Mouse (Mus musculus): ENCODE results near the gene Ccdc134. TPM values are rescaled to one million over a fixed set of nuclear protein-coding genes. Genes with fewer than 3 reads are reported as not detected.

The Ccdc134 gene
- polyA plus RNA-seq, 1 experiment, result 15.4 TPM

GRCm38 (mm10) chr15:82140355-82140754 is 12.6 kb downstream of the Ccdc134 start:
- H3K27ac ChIP-seq (ENCODE audit: insufficient read depth, low read length), result no peak overlapping the region
- H3K27me3 ChIP-seq (ENCODE audit: control insufficient read depth, insufficient read depth, low read length), result no peaks in the 10 kb centered on the region
- TF ChIP-seq POLR2A (IDR thresholded peaks at IDR 0.05; ENCODE audit: borderline replicate concordance, insufficient read depth, low read length) (no peak), CTCF (IDR thresholded peaks at IDR 0.05; ENCODE audit: borderline replicate concordance, insufficient read depth, low read depth, low read length) (no peak)
- H3K4me1 ChIP-seq (ENCODE audit: control insufficient read depth, insufficient read depth, low read length), result no peaks in the 10 kb centered on the region
- 85% methylated on average over 3 of the region's 3 CpGs for WGBS
- H3K4me3 ChIP-seq (replicated peaks; ENCODE audit: insufficient read depth, low read depth, low read length), result no peak overlapping the region
- DNase-seq, result no peak

GRCm38 (mm10) chr15:82144157-82144556 is 16.4 kb downstream of the Ccdc134 start:
- Histone ChIP-seq H3K27me3 (ENCODE audit: control insufficient read depth, insufficient read depth, low read length) (no peaks in the 10 kb centered on the region), H3K27ac (ENCODE audit: insufficient read depth, low read length) (no peak overlapping the region), H3K4me1 (ENCODE audit: control insufficient read depth, insufficient read depth, low read length) (peaks cover 3% of the 10 kb centered on the region; the same call in 1 of the 2 replicates), H3K4me3 (replicated peaks; ENCODE audit: insufficient read depth, low read depth, low read length) (no peak overlapping the region)
- whole genome bisulfite sequencing, result 74% methylated on average over 5 of the region's 5 CpGs
- no peak for TF ChIP-seq CTCF (IDR thresholded peaks at IDR 0.05; ENCODE audit: borderline replicate concordance, insufficient read depth, low read depth, low read length)
- no peak for TF ChIP-seq POLR2A (IDR thresholded peaks at IDR 0.05; ENCODE audit: borderline replicate concordance, insufficient read depth, low read length)
- no peak for DNase-seq

DNA sequence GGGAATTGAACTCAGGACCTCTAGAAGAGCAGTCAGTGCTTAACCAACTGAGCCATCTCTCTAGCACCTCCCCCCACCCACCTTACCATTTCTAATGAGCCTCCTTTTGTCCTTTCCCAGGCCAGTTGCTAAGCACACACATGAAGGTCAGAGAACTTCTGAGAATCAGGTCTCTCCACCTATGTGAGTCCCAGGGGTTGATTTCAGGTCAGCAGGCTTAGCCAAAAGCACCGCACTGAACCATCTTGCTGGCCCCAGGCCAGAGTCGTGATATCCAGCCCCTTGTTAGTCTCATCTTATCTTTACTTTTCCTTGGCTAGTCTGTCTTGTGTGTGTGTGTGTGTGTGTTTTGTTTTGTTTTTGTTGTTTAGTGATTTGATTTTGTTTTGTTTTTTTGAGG is 17.7 kb downstream of the Ccdc134 start:
- DNase-seq, result no peak

DNA sequence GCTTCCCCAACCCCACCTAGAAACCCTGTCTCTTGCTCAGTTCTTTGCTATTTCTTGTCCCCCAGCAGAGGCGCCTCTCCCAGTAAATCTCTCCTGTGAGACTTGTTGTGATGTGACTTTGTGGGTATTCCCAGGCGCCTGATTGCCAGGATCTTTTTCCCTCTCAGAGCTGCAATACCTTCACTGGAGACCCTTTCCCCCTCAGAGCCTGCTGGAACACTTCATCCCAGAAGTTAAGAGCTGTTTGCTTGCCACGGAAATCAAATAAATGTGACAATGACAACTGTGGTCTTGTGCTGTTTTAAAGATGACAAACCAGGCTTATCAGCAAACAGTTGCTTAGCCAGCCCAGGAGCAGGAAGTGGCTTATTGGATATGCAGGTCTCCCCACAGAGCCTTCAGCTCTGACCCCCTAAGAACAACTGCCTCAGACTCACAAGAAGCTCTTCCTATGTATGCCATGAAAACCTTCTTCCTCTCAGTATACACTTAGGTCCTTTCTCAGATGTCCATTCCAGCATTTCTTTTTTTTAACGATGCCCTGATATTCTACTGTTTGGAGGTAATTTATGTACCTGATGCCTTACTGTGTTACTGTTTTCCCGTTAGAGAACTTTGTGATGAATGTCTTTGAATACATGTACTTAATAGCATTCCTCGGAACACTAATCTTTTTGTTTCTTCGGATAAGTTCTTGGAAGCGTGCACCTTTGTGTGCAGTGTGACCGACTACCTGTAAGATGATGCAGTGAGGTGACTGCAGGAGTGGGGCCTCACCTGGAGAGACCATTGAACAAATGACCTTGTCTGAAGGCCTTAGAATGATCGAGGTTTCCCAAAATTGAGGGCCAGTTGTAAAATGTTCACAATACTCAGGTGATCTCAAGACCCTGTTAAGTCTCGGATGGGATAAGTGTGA is 18.4 kb downstream of the Ccdc134 start:
- Histone ChIP-seq H3K27me3 (ENCODE audit: control insufficient read depth, insufficient read depth, low read length) (no peaks in the 10 kb centered on the region), H3K4me1 (ENCODE audit: control insufficient read depth, insufficient read depth, low read length) (peaks cover 3% of the 10 kb centered on the region; the same call in 1 of the 2 replicates), H3K4me3 (replicated peaks; ENCODE audit: insufficient read depth, low read depth, low read length) (peak overlapping the region; percentile 75), H3K27ac (ENCODE audit: insufficient read depth, low read length) (peak overlapping the region; percentile 83)
- no peak for TF ChIP-seq POLR2A (IDR thresholded peaks at IDR 0.05; ENCODE audit: borderline replicate concordance, insufficient read depth, low read length)
- TF ChIP-seq CTCF (IDR thresholded peaks at IDR 0.05; ENCODE audit: borderline replicate concordance, insufficient read depth, low read depth, low read length), result no peak
- no peak for DNase-seq
- WGBS, result 37% methylated on average over 11 of the region's 11 CpGs

More for the DNA sequence above, 17.7 kb downstream of the Ccdc134 start:
- Histone ChIP-seq H3K27me3 (ENCODE audit: control insufficient read depth, insufficient read depth, low read length) (no peaks in the 10 kb centered on the region), H3K4me3 (replicated peaks; ENCODE audit: insufficient read depth, low read depth, low read length) (no peak overlapping the region), H3K27ac (ENCODE audit: insufficient read depth, low read length) (no peak overlapping the region), H3K4me1 (ENCODE audit: control insufficient read depth, insufficient read depth, low read length) (peaks cover 3% of the 10 kb centered on the region; the same call in 1 of the 2 replicates)
- 34% methylated on average over 2 of the region's 2 CpGs for whole genome bisulfite sequencing
- TF ChIP-seq POLR2A (IDR thresholded peaks at IDR 0.05; ENCODE audit: borderline replicate concordance, insufficient read depth, low read length) (no peak), CTCF (IDR thresholded peaks at IDR 0.05; ENCODE audit: borderline replicate concordance, insufficient read depth, low read depth, low read length) (no peak)

GRCm38 (mm10) chr15:82146770-82147610 is 19.3 kb downstream of the Ccdc134 start, which contains the start of gene Srebf2:
TSS of gene Srebf2 (plus strand) at chr15:82147181.
- Histone ChIP-seq H3K4me3 (replicated peaks; ENCODE audit: insufficient read depth, low read depth, low read length) (peak within 1 kb of the TSS; percentile 81), H3K27me3 (ENCODE audit: control insufficient read depth, insufficient read depth, low read length) (no peaks in the 10 kb centered on the region), H3K4me1 (ENCODE audit: control insufficient read depth, insufficient read depth, low read length) (peaks cover 4% of the 10 kb centered on the region; the same call in 1 of the 2 replicates), H3K27ac (ENCODE audit: insufficient read depth, low read length) (peak within 1 kb of the TSS; percentile 83)
- peak; percentile 75; the same call in 1 of the 2 replicates for TF ChIP-seq POLR2A (IDR thresholded peaks at IDR 0.05; ENCODE audit: borderline replicate concordance, insufficient read depth, low read length)
- TF ChIP-seq CTCF (IDR thresholded peaks at IDR 0.05; ENCODE audit: borderline replicate concordance, insufficient read depth, low read depth, low read length), result no peak
- under 1% methylated on average over 70 of the region's 79 CpGs for WGBS
- DNase-seq, result peak; percentile 97 to 100

DNA sequence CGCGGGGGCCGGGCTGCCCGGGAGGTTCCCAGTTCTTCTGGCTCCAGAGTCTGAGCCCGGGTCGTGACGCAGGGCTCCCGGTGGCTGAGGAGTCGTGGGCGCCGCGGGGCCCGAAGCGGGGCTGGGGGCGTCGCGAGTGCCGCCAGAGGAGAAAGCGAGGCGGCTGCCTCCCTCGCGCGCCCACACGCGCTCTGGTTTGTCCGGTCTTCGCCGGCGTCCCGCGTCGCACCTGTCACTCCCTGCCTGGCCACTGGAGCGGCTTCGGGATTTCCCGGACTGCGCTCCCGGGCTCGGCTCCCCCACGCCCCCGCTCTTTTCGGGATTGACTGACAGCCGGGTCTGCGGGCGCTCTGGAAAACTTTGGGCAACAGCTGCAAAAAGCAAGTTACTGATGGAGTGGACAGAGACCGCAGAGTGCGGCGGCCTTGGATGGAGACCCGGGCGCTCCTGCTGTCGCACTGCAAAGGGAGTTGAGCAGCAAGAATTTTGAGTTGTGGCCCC is 19.9 kb downstream of the Ccdc134 start:
- H3K4me1 ChIP-seq (ENCODE audit: control insufficient read depth, insufficient read depth, low read length), result peaks cover 8% of the 10 kb centered on the region
- peak; percentile 70 to 72 for DNase-seq
- TF ChIP-seq CTCF (IDR thresholded peaks at IDR 0.05; ENCODE audit: borderline replicate concordance, insufficient read depth, low read depth, low read length) (no peak), POLR2A (IDR thresholded peaks at IDR 0.05; ENCODE audit: borderline replicate concordance, insufficient read depth, low read length) (no peak)
- H3K27me3 ChIP-seq (ENCODE audit: control insufficient read depth, insufficient read depth, low read length), result no peaks in the 10 kb centered on the region
- H3K4me3 ChIP-seq (replicated peaks; ENCODE audit: insufficient read depth, low read depth, low read length), result peak overlapping the region; percentile 81
- peak overlapping the region; percentile 20; the same call in 1 of the 2 replicates for H3K27ac ChIP-seq (ENCODE audit: insufficient read depth, low read length)
- WGBS, result under 1% methylated on average over 34 of the region's 50 CpGs

DNA sequence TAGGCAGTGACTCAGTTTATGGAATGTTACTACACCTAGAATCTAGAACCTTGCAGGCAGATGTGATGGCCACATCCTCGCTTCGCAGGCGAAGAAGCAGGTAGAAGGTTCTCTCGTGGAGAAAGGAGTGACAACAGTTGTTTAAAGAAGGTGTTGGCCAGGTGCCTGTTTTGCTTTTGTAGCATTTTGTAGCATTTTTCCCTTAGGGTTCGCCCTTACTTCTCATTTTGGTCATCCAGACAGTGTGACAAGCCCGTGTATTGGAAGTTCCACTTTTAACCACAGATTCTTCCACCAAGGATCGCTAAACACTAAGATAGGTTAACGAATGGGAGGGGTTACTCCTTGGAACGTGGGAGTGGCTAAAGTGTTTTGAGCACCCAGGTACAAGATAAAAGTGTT is 20.8 kb downstream of the Ccdc134 start:
- H3K4me1 ChIP-seq (ENCODE audit: control insufficient read depth, insufficient read depth, low read length), result peaks cover 8% of the 10 kb centered on the region
- H3K27ac ChIP-seq (ENCODE audit: insufficient read depth, low read length), result no peak overlapping the region
- peak overlapping the region; percentile 44 for H3K4me3 ChIP-seq (replicated peaks; ENCODE audit: insufficient read depth, low read depth, low read length)
- TF ChIP-seq POLR2A (IDR thresholded peaks at IDR 0.05; ENCODE audit: borderline replicate concordance, insufficient read depth, low read length), result no peak
- TF ChIP-seq CTCF (IDR thresholded peaks at IDR 0.05; ENCODE audit: borderline replicate concordance, insufficient read depth, low read depth, low read length), result no peak
- H3K27me3 ChIP-seq (ENCODE audit: control insufficient read depth, insufficient read depth, low read length), result no peaks in the 10 kb centered on the region
- WGBS, result 22% methylated on average over 9 of the region's 9 CpGs
- DNase-seq, result no peak
